Mouse (Mus musculus): ENCODE data around the gene Acta2. TPM values are rescaled to one million over a fixed set of nuclear protein-coding genes. Genes with fewer than 3 reads are reported as not detected.

The Acta2 gene
- total and polyA plus RNA-seq, 3 experiments: 0.13 to 0.31 TPM; not detected in 1

DNA sequence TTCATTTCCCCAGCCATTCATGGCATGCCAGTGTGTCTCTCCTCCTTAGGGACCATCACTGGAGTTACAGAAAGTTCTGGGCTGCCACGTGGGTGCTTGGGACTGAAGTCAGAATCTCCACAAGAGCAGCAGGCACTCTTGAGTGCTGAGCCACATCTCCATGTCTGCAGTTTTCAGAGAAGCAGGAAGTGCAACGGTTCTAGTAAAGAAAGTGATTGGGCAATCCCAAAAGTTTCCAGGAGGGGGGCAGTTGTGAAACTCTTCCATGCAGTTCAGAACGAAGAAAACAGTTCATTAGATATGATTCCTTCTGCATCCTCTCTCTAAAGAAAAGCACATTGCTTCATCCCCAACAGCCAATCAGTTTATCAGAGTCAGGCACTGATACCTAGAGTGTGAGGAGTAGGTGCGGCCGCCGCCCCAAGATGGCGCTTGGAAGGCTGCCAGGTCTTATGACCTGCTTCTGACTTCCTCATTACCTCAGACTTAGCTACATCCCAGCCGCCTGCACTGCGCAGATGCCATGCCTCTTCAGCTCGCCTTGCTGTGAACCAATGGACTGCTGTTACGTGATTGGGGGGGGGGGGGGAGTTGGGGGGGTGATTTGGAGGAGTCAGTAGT, 14.8 kb upstream of the Acta2 start:
- no peak for DNase-seq (ENCODE audit: extremely low read depth)
- Histone ChIP-seq H3K9me3 (replicated peaks; ENCODE audit: low read length) (no peaks in the 10 kb centered on the region), H3K4me1 (ENCODE audit: control insufficient read depth in 1 of 2, insufficient read depth in 2 of 2) (no peaks in the 10 kb centered on the region; a peak in 1 of 4 replicates), H3K4me2 (ENCODE audit: insufficient read depth, low read depth, poor library complexity, severe bottlenecking) (no peak overlapping the region), H3K9ac (ENCODE audit: insufficient read depth, low read depth) (no peak overlapping the region), H3K4me3 (replicated peaks in 1 of 3; ENCODE audit: low read depth in 2 of 3, low read length in 2 of 3, poor library complexity in 1 of 3) (no peak overlapping the region), H3K36me3 (replicated peaks in 1 of 2; ENCODE audit: control insufficient read depth in 1 of 2, insufficient read depth in 1 of 2, low read length in 1 of 2) (no peaks in the 10 kb centered on the region), H3K27ac (ENCODE audit: insufficient read depth, low read depth) (no peak overlapping the region), H3K79me2 (replicated peaks; ENCODE audit: control insufficient read depth, extremely low read depth, insufficient read depth, poor library complexity, severe bottlenecking) (no peaks in the 10 kb centered on the region), H3K27me3 (replicated peaks) (no peaks in the 10 kb centered on the region)
- no peak for TF ChIP-seq SIN3A (IDR thresholded peaks at IDR 0.05; ENCODE audit: low read length)
- no peak for TF ChIP-seq PAX5 (IDR thresholded peaks at IDR 0.05; ENCODE audit: low read length)
- no peak for TF ChIP-seq ZC3H11A (IDR thresholded peaks at IDR 0.05; ENCODE audit: low read depth, low read length)
- TF ChIP-seq E2F4 (IDR thresholded peaks at IDR 0.05; ENCODE audit: insufficient replicate concordance, low read depth, low read length): no peak
- no peak for TF ChIP-seq ETS1 (conservative IDR thresholded peaks at IDR 0.05; ENCODE audit: low read depth, low read length)
- no peak for TF ChIP-seq ZNF384 (IDR thresholded peaks at IDR 0.05; ENCODE audit: low read depth, low read length)
- no peak for TF ChIP-seq TCF12 (IDR thresholded peaks at IDR 0.05; ENCODE audit: low read depth, low read length)
- no peak for TF ChIP-seq RCOR1 (conservative IDR thresholded peaks at IDR 0.05; ENCODE audit: low read depth, low read length)
- no peak for TF ChIP-seq MYC (IDR thresholded peaks at IDR 0.05; ENCODE audit: low read depth, low read length)
- no peak for TF ChIP-seq ZKSCAN1 (IDR thresholded peaks at IDR 0.05; ENCODE audit: borderline replicate concordance, low read depth, low read length)
- no peak for TF ChIP-seq MAX (IDR thresholded peaks at IDR 0.05; ENCODE audit: low read length)
- no peak for TF ChIP-seq EP300 (IDR thresholded peaks at IDR 0.05; ENCODE audit: low read length)
- TF ChIP-seq GABPA (IDR thresholded peaks at IDR 0.05; ENCODE audit: insufficient replicate concordance, low read depth, low read length): no peak
- no peak for TF ChIP-seq BHLHE40 (IDR thresholded peaks at IDR 0.05; ENCODE audit: low read depth, low read length)
- no peak for TF ChIP-seq UBTF (IDR thresholded peaks at IDR 0.05; ENCODE audit: low read depth, low read length)
- TF ChIP-seq RAD21 (IDR thresholded peaks at IDR 0.05; ENCODE audit: low read depth, low read length): no peak
- no peak for TF ChIP-seq CHD2 (IDR thresholded peaks at IDR 0.05; ENCODE audit: low read length)
- TF ChIP-seq JUND (conservative IDR thresholded peaks at IDR 0.05; ENCODE audit: low read depth, low read length): no peak
- in situ Hi-C loops (cut with MboI; ENCODE audit: low pct_ligation_motif_present, low pct_unique_long_range_greater_than_20kb, low sequenced_read_pairs): no loop called here
- dilution Hi-C loops (cut with MboI; ENCODE audit: extremely low pct_ligation_motif_present, extremely low pct_unique_long_range_greater_than_20kb, low sequenced_read_pairs): no loop called here

DNA sequence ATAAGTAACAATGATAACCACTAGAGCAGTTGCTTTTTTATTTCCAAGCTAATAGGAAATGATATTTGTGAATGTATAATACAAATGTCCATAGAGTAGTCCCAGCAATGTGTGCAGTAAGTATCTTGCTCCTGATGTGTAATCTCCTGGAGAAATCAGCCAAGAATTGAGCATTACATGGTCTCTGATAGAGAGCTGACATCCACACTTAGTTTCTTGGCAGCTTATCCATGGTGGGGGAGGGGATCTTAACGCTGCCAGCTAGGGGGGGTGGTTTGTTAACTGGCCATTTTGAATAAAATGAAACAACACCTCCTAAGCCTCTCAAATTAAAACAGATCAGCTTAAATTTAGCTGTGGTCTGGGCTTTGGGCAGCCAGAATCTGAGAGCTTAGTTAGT, 13.6 kb upstream of the Acta2 start:
- Histone ChIP-seq H3K27me3 (replicated peaks) (no peaks in the 10 kb centered on the region), H3K4me3 (replicated peaks in 1 of 3; ENCODE audit: low read depth in 2 of 3, low read length in 2 of 3, poor library complexity in 1 of 3) (no peak overlapping the region), H3K4me2 (ENCODE audit: insufficient read depth, low read depth, poor library complexity, severe bottlenecking) (no peak overlapping the region), H3K36me3 (replicated peaks in 1 of 2; ENCODE audit: control insufficient read depth in 1 of 2, insufficient read depth in 1 of 2, low read length in 1 of 2) (no peaks in the 10 kb centered on the region), H3K79me2 (replicated peaks; ENCODE audit: control insufficient read depth, extremely low read depth, insufficient read depth, poor library complexity, severe bottlenecking) (no peaks in the 10 kb centered on the region), H3K9ac (ENCODE audit: insufficient read depth, low read depth) (no peak overlapping the region), H3K9me3 (replicated peaks; ENCODE audit: low read length) (no peaks in the 10 kb centered on the region), H3K27ac (ENCODE audit: insufficient read depth, low read depth) (no peak overlapping the region), H3K4me1 (ENCODE audit: control insufficient read depth in 1 of 2, insufficient read depth in 2 of 2) (no peaks in the 10 kb centered on the region; a peak in 1 of 4 replicates)
- in situ Hi-C loops (cut with MboI; ENCODE audit: low pct_ligation_motif_present, low pct_unique_long_range_greater_than_20kb, low sequenced_read_pairs) (no loop called here), dilution Hi-C loops (cut with MboI; ENCODE audit: extremely low pct_ligation_motif_present, extremely low pct_unique_long_range_greater_than_20kb, low sequenced_read_pairs) (no loop called here)
- DNase-seq (ENCODE audit: extremely low read depth): no peak
- TF ChIP-seq PAX5 (IDR thresholded peaks at IDR 0.05; ENCODE audit: low read length): no peak
- TF ChIP-seq ZMIZ1 (IDR thresholded peaks at IDR 0.05; ENCODE audit: low read depth, low read length): no peak
- TF ChIP-seq ZC3H11A (IDR thresholded peaks at IDR 0.05; ENCODE audit: low read depth, low read length): no peak
- TF ChIP-seq USF2 (conservative IDR thresholded peaks at IDR 0.05; ENCODE audit: low read depth, low read length): no peak
- TF ChIP-seq ELF1 (IDR thresholded peaks at IDR 0.05; ENCODE audit: low read depth, low read length): no peak
- TF ChIP-seq ETS1 (conservative IDR thresholded peaks at IDR 0.05; ENCODE audit: low read depth, low read length): no peak
- no peak for TF ChIP-seq JUN (IDR thresholded peaks at IDR 0.05; ENCODE audit: insufficient read depth, low read depth, low read length)
- no peak for TF ChIP-seq KAT2A (IDR thresholded peaks at IDR 0.05; ENCODE audit: insufficient replicate concordance, low read length)
- no peak for TF ChIP-seq IRF4 (IDR thresholded peaks at IDR 0.05; ENCODE audit: low read depth, low read length)
- no peak for TF ChIP-seq USF1 (IDR thresholded peaks at IDR 0.05; ENCODE audit: low read depth, low read length)
- TF ChIP-seq POLR2AphosphoS2 (IDR thresholded peaks at IDR 0.05; ENCODE audit: low read depth, low read length): no peak
- no peak for TF ChIP-seq BHLHE40 (IDR thresholded peaks at IDR 0.05; ENCODE audit: low read depth, low read length)
- no peak for TF ChIP-seq GABPA (IDR thresholded peaks at IDR 0.05; ENCODE audit: insufficient replicate concordance, low read depth, low read length)
- no peak for TF ChIP-seq MXI1 (IDR thresholded peaks at IDR 0.05; ENCODE audit: low read depth, low read length)
- no peak for TF ChIP-seq UBTF (IDR thresholded peaks at IDR 0.05; ENCODE audit: low read depth, low read length)
- no peak for TF ChIP-seq RAD21 (IDR thresholded peaks at IDR 0.05; ENCODE audit: low read depth, low read length)
- TF ChIP-seq MAFK (IDR thresholded peaks at IDR 0.05; ENCODE audit: insufficient replicate concordance, low read length): no peak
- no peak for TF ChIP-seq ZKSCAN1 (IDR thresholded peaks at IDR 0.05; ENCODE audit: borderline replicate concordance, low read depth, low read length)
- TF ChIP-seq NELFE (IDR thresholded peaks at IDR 0.05; ENCODE audit: low read depth, low read length): no peak
- no peak for TF ChIP-seq POLR2A (IDR thresholded peaks at IDR 0.05; ENCODE audit: low read depth, low read length)

Measured in CH12.LX (cell line).